10 mouse cellular contexts compared by ENCODE assay signal in the genomic region with DNA sequence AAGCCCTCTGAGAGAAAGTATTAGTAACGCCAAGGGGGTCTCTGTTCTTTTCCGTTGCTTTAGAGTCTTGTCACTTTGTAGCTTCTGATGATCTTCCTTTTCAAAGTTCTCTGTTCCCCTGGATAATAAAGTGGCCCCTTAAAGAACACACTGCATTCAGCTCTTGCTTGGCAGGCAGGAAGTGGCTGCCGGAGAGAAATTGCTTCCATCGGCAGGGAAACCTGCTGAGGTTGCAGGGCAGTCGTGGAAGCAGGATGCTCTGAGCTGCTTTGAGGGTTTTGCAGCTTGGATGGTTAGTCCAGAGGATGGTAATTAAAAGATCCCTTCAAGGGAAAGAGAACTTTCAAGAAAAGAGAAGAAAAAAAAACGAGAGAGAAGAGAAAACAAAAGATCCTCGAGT. TPM values are rescaled to one million over a fixed set of nuclear protein-coding genes. Genes with fewer than 3 reads are reported as not detected.
DNase-seq lines count a peak whose midpoint lies in the region; ATAC-seq and TF ChIP-seq lines count a peak whose summit lies in the region.
"Had no signal": no experiment of that assay in that cellular context is flagged by ENCODE, and none has a peak within 500 bp of the region (broad histone marks: within the 10 kb centered on the region; RNA-seq: fewer than 3 reads in every experiment).

No protein-coding gene starts in this region.

- peak; percentile 53 for ATAC-seq in CD4-positive, CD25-positive, alpha-beta regulatory T cell, adult 4 months
- ATAC-seq in intestine, postnatal 0 days: no peak
- no peak for ATAC-seq in hindbrain, embryonic 12.5 days (ENCODE audit: low FRiP score)

- peak overlapping the region; percentile 40 for H3K4me2 ChIP-seq in intestine, postnatal 0 days (replicated peaks; ENCODE audit: low read depth)
- H3K4me2 ChIP-seq in hindbrain, embryonic 12.5 days (replicated peaks): no peak overlapping the region
- H3K4me2 ChIP-seq: midbrain, embryonic 12.5 days had no signal

- 34% methylated on average over 7 of the region's 7 CpGs for WGBS in intestine, postnatal 0 days
- WGBS in hindbrain, embryonic 12.5 days: 48% methylated on average over 7 of the region's 7 CpGs

- no peaks in the 10 kb centered on the region for H3K27me3 ChIP-seq in intestine, postnatal 0 days (replicated peaks; ENCODE audit: control insufficient read depth, insufficient read depth, low read length)
- no peaks in the 10 kb centered on the region for H3K27me3 ChIP-seq in hindbrain, embryonic 12.5 days
- H3K27me3 ChIP-seq: midbrain, embryonic 12.5 days had no signal

- no peak overlapping the region for H3K9ac ChIP-seq in intestine, postnatal 0 days (ENCODE audit: low read depth, low read length)
- no peak overlapping the region for H3K9ac ChIP-seq in hindbrain, embryonic 12.5 days
- H3K9ac ChIP-seq: midbrain, embryonic 12.5 days had no signal

- H3K9me3 ChIP-seq in intestine, postnatal 0 days (ENCODE audit: control insufficient read depth): no peaks in the 10 kb centered on the region
- H3K9me3 ChIP-seq in hindbrain, embryonic 12.5 days (replicated peaks): no peaks in the 10 kb centered on the region
- H3K9me3 ChIP-seq: midbrain, embryonic 12.5 days had no signal

- no peak for TF ChIP-seq CTCF in intestine, postnatal 0 days (IDR thresholded peaks at IDR 0.05; ENCODE audit: low read depth)

- peak; percentile 27 for DNase-seq in kidney, postnatal 10 days
- DNase-seq in kidney, adult 18-20 months: no peak
- peak; percentile 22 for DNase-seq in embryo, embryonic 11 days
- no peak for DNase-seq in cerebellum, postnatal 4 days (ENCODE audit: low spot score in 2 of 2)
- DNase-seq in adrenal gland, postnatal 25 days: no peak

- no peak overlapping the region for H3K4me3 ChIP-seq in intestine, postnatal 0 days (ENCODE audit: low read depth, low read length)
- no peak overlapping the region for H3K4me3 ChIP-seq in hindbrain, embryonic 12.5 days
- H3K4me3 ChIP-seq: erythroblast, embryonic 14.5 days; midbrain, embryonic 12.5 days had no signal

- H3K4me1 ChIP-seq in intestine, postnatal 0 days (replicated peaks; ENCODE audit: control insufficient read depth, insufficient read depth, low read length): no peaks in the 10 kb centered on the region
- H3K4me1 ChIP-seq in hindbrain, embryonic 12.5 days: no peaks in the 10 kb centered on the region
- H3K4me1 ChIP-seq: midbrain, embryonic 12.5 days had no signal

- H3K36me3 ChIP-seq in intestine, postnatal 0 days (ENCODE audit: control insufficient read depth, insufficient read depth): no peaks in the 10 kb centered on the region
- no peaks in the 10 kb centered on the region for H3K36me3 ChIP-seq in hindbrain, embryonic 12.5 days
- H3K36me3 ChIP-seq: midbrain, embryonic 12.5 days had no signal

- H3K27ac ChIP-seq in intestine, postnatal 0 days (ENCODE audit: low read depth, low read length): no peak overlapping the region
- no peak overlapping the region for H3K27ac ChIP-seq in hindbrain, embryonic 12.5 days
- H3K27ac ChIP-seq: midbrain, embryonic 12.5 days had no signal

RNA-seq across cellular contexts. Expression of gene Nrip1, which starts 33.3 kb away (rescaled TPM):
- polyA plus RNA-seq in CD4-positive, CD25-positive, alpha-beta regulatory T cell, adult 4 months (2017; shearing (Covaris generic)): 10 to 100 TPM; 42.3 to 52.8 TPM
- 27.8 and 31.1 TPM in 2 replicates for polyA plus RNA-seq in intestine, postnatal 0 days (2015; fragmentation: Nextera tagmentation; extraction: Ambion mirVana)
- polyA plus RNA-seq in hindbrain, embryonic 12.5 days (2016; fragmentation: Nextera tagmentation; extraction: Ambion mirVana): 34.0 and 35.6 TPM in 2 replicates
- 77.2 and 97.1 TPM in 2 replicates for total RNA-seq in adrenal gland, postnatal 25 days (2021)

Comparison
In these comparisons a context has a peak if more than half of its experiments do, and no peak if none do; other contexts are left out.
1. DNase-seq: peak in kidney, postnatal 10 days (single experiment) and embryo, embryonic 11 days (single experiment); none in kidney, adult 18-20 months (single experiment), cerebellum, postnatal 4 days (0 of 2) and adrenal gland, postnatal 25 days (single experiment).